Mouse (Mus musculus) CD4-positive, CD25-positive, alpha-beta regulatory T cell, adult 9 weeks (primary cell): Measurements from ENCODE around the gene Rab5a. TPM values are rescaled to one million over a fixed set of nuclear protein-coding genes. Genes with fewer than 3 reads are reported as not detected.

Source experiments
- polyA plus RNA-seq: library from polyadenylated mRNA; unstranded; fragments of 100-300 nt; shearing (Covaris generic); gene quantifications from one replicate; pipeline ENCODE4 v1.2.1, GENCODE M21; 2017

The Rab5a gene
- 10.0 TPM for polyA plus RNA-seq

DNA sequence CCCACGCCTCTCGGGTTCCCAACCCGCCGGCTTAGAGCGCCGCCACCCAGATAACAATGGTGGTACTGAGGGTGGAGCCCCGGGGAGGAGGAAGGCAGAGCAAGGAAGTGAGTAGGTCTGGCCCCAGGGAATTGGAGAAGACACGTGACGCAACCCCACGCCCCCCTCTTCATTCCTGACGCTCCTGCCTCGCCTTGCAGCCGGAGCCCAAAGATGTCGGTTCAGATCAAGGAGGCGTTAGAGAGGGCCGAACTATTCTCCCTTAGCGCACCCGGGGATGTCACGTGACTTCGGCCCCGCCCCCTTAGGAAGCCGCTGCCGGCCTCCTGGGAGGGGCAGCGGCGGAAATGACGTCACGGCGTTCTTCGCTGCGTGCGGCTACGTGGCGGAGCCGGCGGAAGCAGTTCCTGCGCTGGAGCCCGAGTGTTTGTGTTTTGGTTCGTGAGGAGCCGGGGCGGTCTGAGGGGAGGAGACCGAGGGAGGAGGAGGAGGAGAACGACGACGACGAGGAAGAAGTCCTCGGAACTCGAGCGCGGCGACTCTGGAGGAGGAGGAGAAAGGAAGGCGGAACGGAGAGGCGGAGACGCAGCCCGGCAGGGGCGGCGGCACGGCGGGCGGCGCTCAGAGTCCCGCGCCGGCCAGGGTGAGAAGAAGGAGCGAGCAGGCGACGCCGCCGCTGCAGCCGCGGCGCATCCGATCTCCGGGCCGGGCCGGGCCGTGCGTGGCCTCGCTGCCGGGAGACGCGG is at the start of gene Rab5a:
Rab5a (plus strand) TSS at position 377 of the 746 bp plus-strand sequence.

GRCm38 (mm10) chr17:53462603-53463495 is 16.2 kb upstream of the Rab5a start, which contains the start of gene Efhb:
Gene Efhb, minus strand, starts transcription at chr17:53463321.

GRCm38 (mm10) chr17:53539351-53539750 is 60.3 kb downstream of the Rab5a start, which contains the start of gene Pp2d1:
Gene Pp2d1, minus strand, starts transcription at chr17:53539451.

Other genes starting within 250 kb of the Rab5a start
- gene Efhb, start 15.9 kb upstream of the Rab5a start, polyA plus RNA-seq = 0.10 TPM
- gene Pp2d1, start 60.2 kb downstream of the Rab5a start, polyA plus RNA-seq = 1.3 TPM
- 18.3 TPM for gene Kat2b, start 87.6 kb downstream of the Rab5a start, polyA plus RNA-seq
- gene Sgo1, start 210.1 kb downstream of the Rab5a start, polyA plus RNA-seq = 2.3 TPM